Mouse (Mus musculus) lung, embryonic 15.5 days (tissue): ENCODE measurements around the gene Zbtb20. TPM values are rescaled to one million over a fixed set of nuclear protein-coding genes. Genes with fewer than 3 reads are reported as not detected.

ENCODE experiments used
- ATAC-seq: fragments of 200-750 bp; cut with Nextera tagmentation; 2 replicates; pipeline ENCODE4 v1.8.0; 2017; ENCODE audit warnings: moderate number of reproducible peaks, borderline replicate concordance; ENCODE audit not compliant: low FRiP score, low TSS enrichment; ENCODE audit errors: extremely low read depth
- H3K27ac ChIP-seq: fragments of 300-500 bp; sonication (generic); 2 replicates; pipeline ENCODE4 v1.5.1; 2015; ENCODE audit warnings: moderate library complexity, mild to moderate bottlenecking, inconsistent platforms
- H3K27me3 ChIP-seq: fragments of 300-500 bp; sonication (generic); 2 replicates; pipeline ENCODE4 v1.6.1; 2015; ENCODE audit warnings: inconsistent platforms
- H3K36me3 ChIP-seq: fragments of 300-500 bp; sonication (generic); 2 replicates; pipeline ENCODE4 v1.6.1; 2015; ENCODE audit warnings: inconsistent platforms
- H3K4me1 ChIP-seq: fragments of 300-500 bp; sonication (generic); 2 replicates; pipeline ENCODE4 v1.6.1; 2015; ENCODE audit warnings: inconsistent platforms
- H3K4me2 ChIP-seq: fragments of 300-500 bp; sonication (generic); 2 replicates; pipeline ENCODE4 v1.6.1; 2015; ENCODE audit warnings: inconsistent platforms, mild to moderate bottlenecking, moderate library complexity
- H3K4me3 ChIP-seq: fragments of 300-500 bp; sonication (generic); 2 replicates; pipeline ENCODE4 v1.5.1; 2015; ENCODE audit warnings: mild to moderate bottlenecking, inconsistent platforms
- H3K9ac ChIP-seq: fragments of 300-500 bp; sonication (generic); 2 replicates; pipeline ENCODE4 v1.6.1; 2015; ENCODE audit warnings: inconsistent platforms
- H3K9me3 ChIP-seq: fragments of 300-500 bp; sonication (generic); 2 replicates; pipeline ENCODE4 v1.6.1; 2016; ENCODE audit warnings: inconsistent platforms
- WGBS: fragments of 180-500 bp; shearing (Covaris S2); methylation state at CpG from one replicate; pipeline ENCODE4 v1.1.7; 2015; 5-methylcytosine and 5-hydroxymethylcytosine counted together
- polyA plus RNA-seq: library from polyadenylated mRNA; unstranded; fragments of >200 nt; fragmentation: Nextera tagmentation; extraction: Ambion mirVana; gene quantifications from 2 replicates; pipeline ENCODE4 v1.2.1, GENCODE M21; 2015

Zbtb20 gene
- polyA plus RNA-seq, 1 experiment from 2014 or later = 22.1 TPM

GRCm38 (mm10) chr16:43478352-43478751 is 602.7 kb downstream of the Zbtb20 start:
- 79% methylated on average over 1 of the region's 1 CpGs for WGBS
- no peak for ATAC-seq

GRCm38 (mm10) chr16:43480532-43480931 is 604.9 kb downstream of the Zbtb20 start:
- no peak for ATAC-seq
- WGBS = 77% methylated on average over 6 of the region's 6 CpGs

More at GRCm38 (mm10) chr16:43478352-43478751, 602.7 kb downstream of the Zbtb20 start:
- H3K36me3 ChIP-seq = no peaks in the 10 kb centered on the region
- H3K4me1 ChIP-seq = no peaks in the 10 kb centered on the region
- no peaks in the 10 kb centered on the region for H3K9me3 ChIP-seq
- no peak overlapping the region for H3K27ac ChIP-seq
- H3K9ac ChIP-seq = no peak overlapping the region
- no peak overlapping the region for H3K4me2 ChIP-seq
- H3K4me3 ChIP-seq = no peak overlapping the region
- H3K27me3 ChIP-seq = no peaks in the 10 kb centered on the region

GRCm38 (mm10) chr16:43482125-43482524 is 606.4 kb downstream of the Zbtb20 start:
- WGBS = 55% methylated on average over 3 of the region's 3 CpGs
- Histone ChIP-seq H3K36me3 (no peaks in the 10 kb centered on the region), H3K4me2 (no peak overlapping the region), H3K9ac (no peak overlapping the region), H3K4me3 (no peak overlapping the region), H3K9me3 (no peaks in the 10 kb centered on the region), H3K4me1 (no peaks in the 10 kb centered on the region), H3K27me3 (no peaks in the 10 kb centered on the region), H3K27ac (no peak overlapping the region)
- ATAC-seq = no peak

More at GRCm38 (mm10) chr16:43480532-43480931, 604.9 kb downstream of the Zbtb20 start:
- no peaks in the 10 kb centered on the region for H3K36me3 ChIP-seq
- H3K9ac ChIP-seq = no peak overlapping the region
- H3K4me1 ChIP-seq = no peaks in the 10 kb centered on the region
- no peaks in the 10 kb centered on the region for H3K27me3 ChIP-seq
- H3K4me3 ChIP-seq = no peak overlapping the region
- no peaks in the 10 kb centered on the region for H3K9me3 ChIP-seq
- H3K27ac ChIP-seq = no peak overlapping the region
- H3K4me2 ChIP-seq = no peak overlapping the region

- ATAC-seq = no peak
- H3K4me1 ChIP-seq = no peaks in the 10 kb centered on the region
- no peaks in the 10 kb centered on the region for H3K27me3 ChIP-seq
- H3K36me3 ChIP-seq = no peaks in the 10 kb centered on the region
- H3K9me3 ChIP-seq = no peaks in the 10 kb centered on the region
- no peak overlapping the region for H3K9ac ChIP-seq
- no peak overlapping the region for H3K4me2 ChIP-seq
- no peak overlapping the region for H3K27ac ChIP-seq
- 79% methylated on average over 2 of the region's 2 CpGs for WGBS
- no peak overlapping the region for H3K4me3 ChIP-seq
Measured at GRCm38 (mm10) chr16:43482738-43483137, 607.1 kb downstream of the Zbtb20 start.

GRCm38 (mm10) chr16:43484400-43484799 is 608.7 kb downstream of the Zbtb20 start:
- ATAC-seq = no peak
- no peak overlapping the region for H3K4me2 ChIP-seq
- H3K9ac ChIP-seq = no peak overlapping the region
- no peaks in the 10 kb centered on the region for H3K4me1 ChIP-seq
- H3K27me3 ChIP-seq = no peaks in the 10 kb centered on the region
- H3K9me3 ChIP-seq = no peaks in the 10 kb centered on the region
- H3K4me3 ChIP-seq = no peak overlapping the region
- no peak overlapping the region for H3K27ac ChIP-seq
- WGBS = 64% methylated on average over 4 of the region's 4 CpGs
- no peaks in the 10 kb centered on the region for H3K36me3 ChIP-seq

GRCm38 (mm10) chr16:43489362-43489761 is 613.7 kb downstream of the Zbtb20 start:
- Histone ChIP-seq H3K27me3 (no peaks in the 10 kb centered on the region), H3K9me3 (no peaks in the 10 kb centered on the region), H3K4me1 (no peaks in the 10 kb centered on the region), H3K27ac (no peak overlapping the region), H3K4me2 (no peak overlapping the region), H3K36me3 (no peaks in the 10 kb centered on the region), H3K9ac (no peak overlapping the region), H3K4me3 (no peak overlapping the region)
- WGBS = 72% methylated on average over 3 of the region's 3 CpGs
- no peak for ATAC-seq

GRCm38 (mm10) chr16:43489984-43490383 is 614.3 kb downstream of the Zbtb20 start:
- no peak for ATAC-seq
- H3K9ac ChIP-seq = no peak overlapping the region
- H3K27me3 ChIP-seq = no peaks in the 10 kb centered on the region
- H3K27ac ChIP-seq = no peak overlapping the region
- H3K4me3 ChIP-seq = no peak overlapping the region
- H3K36me3 ChIP-seq = no peaks in the 10 kb centered on the region
- 88% methylated on average over 12 of the region's 12 CpGs for WGBS
- no peak overlapping the region for H3K4me2 ChIP-seq
- H3K4me1 ChIP-seq = no peaks in the 10 kb centered on the region
- no peaks in the 10 kb centered on the region for H3K9me3 ChIP-seq

GRCm38 (mm10) chr16:43492863-43493262 is 617.2 kb downstream of the Zbtb20 start:
- H3K9me3 ChIP-seq = no peaks in the 10 kb centered on the region
- no peaks in the 10 kb centered on the region for H3K4me1 ChIP-seq
- H3K4me2 ChIP-seq = no peak overlapping the region
- WGBS = 82% methylated on average over 1 of the region's 1 CpGs
- H3K9ac ChIP-seq = no peak overlapping the region
- H3K27me3 ChIP-seq = no peaks in the 10 kb centered on the region
- no peaks in the 10 kb centered on the region for H3K36me3 ChIP-seq
- no peak for ATAC-seq
- no peak overlapping the region for H3K27ac ChIP-seq
- H3K4me3 ChIP-seq = no peak overlapping the region

GRCm38 (mm10) chr16:43493596-43494385 is 618.1 kb downstream of the Zbtb20 start:
- WGBS = 58% methylated on average over 5 of the region's 5 CpGs
- ATAC-seq = no peak
- no peaks in the 10 kb centered on the region for H3K4me1 ChIP-seq
- H3K4me2 ChIP-seq = no peak overlapping the region
- H3K4me3 ChIP-seq = no peak overlapping the region
- no peaks in the 10 kb centered on the region for H3K36me3 ChIP-seq
- H3K9me3 ChIP-seq = no peaks in the 10 kb centered on the region
- H3K27me3 ChIP-seq = no peaks in the 10 kb centered on the region
- no peak overlapping the region for H3K9ac ChIP-seq
- no peak overlapping the region for H3K27ac ChIP-seq

- Histone ChIP-seq H3K4me3 (no peak overlapping the region), H3K9ac (no peak overlapping the region), H3K9me3 (no peaks in the 10 kb centered on the region), H3K27ac (no peak overlapping the region), H3K36me3 (no peaks in the 10 kb centered on the region), H3K4me1 (no peaks in the 10 kb centered on the region), H3K4me2 (no peak overlapping the region), H3K27me3 (no peaks in the 10 kb centered on the region)
- WGBS = 73% methylated on average over 9 of the region's 9 CpGs
- no peak for ATAC-seq
Measured at GRCm38 (mm10) chr16:43495175-43495818, 619.6 kb downstream of the Zbtb20 start.

GRCm38 (mm10) chr16:43497093-43497492 is 621.4 kb downstream of the Zbtb20 start:
- Histone ChIP-seq H3K27ac (no peak overlapping the region), H3K36me3 (no peaks in the 10 kb centered on the region), H3K9me3 (no peaks in the 10 kb centered on the region), H3K4me2 (no peak overlapping the region), H3K27me3 (no peaks in the 10 kb centered on the region), H3K4me1 (no peaks in the 10 kb centered on the region), H3K4me3 (no peak overlapping the region), H3K9ac (no peak overlapping the region)
- ATAC-seq = no peak
- WGBS = 40% methylated on average over 2 of the region's 2 CpGs

GRCm38 (mm10) chr16:43500132-43500853 is 624.6 kb downstream of the Zbtb20 start:
- Histone ChIP-seq H3K4me3 (no peak overlapping the region), H3K27ac (no peak overlapping the region), H3K9me3 (no peaks in the 10 kb centered on the region), H3K4me1 (peaks cover 13% of the 10 kb centered on the region; the same call in 1 of the 2 replicates), H3K4me2 (no peak overlapping the region), H3K27me3 (no peaks in the 10 kb centered on the region), H3K9ac (no peak overlapping the region), H3K36me3 (no peaks in the 10 kb centered on the region)
- 70% methylated on average over 8 of the region's 8 CpGs for WGBS
- no peak for ATAC-seq
